Mouse (Mus musculus) midbrain, embryonic 12.5 days (tissue): ENCODE results near the gene Gzf1. TPM values are rescaled to one million over a fixed set of nuclear protein-coding genes. Genes with fewer than 3 reads are reported as not detected.

Source experiments
- ATAC-seq: fragments of 200-750 bp; cut with Nextera tagmentation; 2 replicates; pipeline ENCODE4 v1.8.0; 2017; ENCODE audit warnings: low read depth, moderate TSS enrichment, moderate library complexity; ENCODE audit not compliant: low FRiP score
- H3K27ac ChIP-seq: fragments of 300-500 bp; sonication (generic); replicated peaks from 2 replicates; pipeline ENCODE4 v1.5.1; 2016; ENCODE audit warnings: mild to moderate bottlenecking
- H3K27me3 ChIP-seq: fragments of 300-500 bp; sonication (generic); 2 replicates; pipeline ENCODE4 v1.6.1; 2016; ENCODE audit warnings: mild to moderate bottlenecking
- H3K36me3 ChIP-seq: fragments of 300-500 bp; sonication (generic); 2 replicates; pipeline ENCODE4 v1.6.1; 2016
- H3K4me1 ChIP-seq: fragments of 300-500 bp; sonication (generic); 2 replicates; pipeline ENCODE4 v1.6.1; 2016
- H3K4me2 ChIP-seq: fragments of 300-500 bp; sonication (generic); replicated peaks from 2 replicates; pipeline ENCODE4 v1.6.1; 2016; ENCODE audit warnings: mild to moderate bottlenecking, moderate library complexity
- H3K4me3 ChIP-seq: fragments of 300-500 bp; sonication (generic); 2 replicates; pipeline ENCODE4 v1.5.1; 2016; ENCODE audit warnings: mild to moderate bottlenecking
- H3K9ac ChIP-seq: fragments of 300-500 bp; sonication (generic); replicated peaks from 2 replicates; pipeline ENCODE4 v1.6.1; 2016; ENCODE audit warnings: mild to moderate bottlenecking, moderate library complexity
- H3K9me3 ChIP-seq: fragments of 300-500 bp; sonication (generic); 2 replicates; pipeline ENCODE4 v1.6.1; 2016; ENCODE audit warnings: mild to moderate bottlenecking
- WGBS: fragments of 180-500 bp; shearing (Covaris S2); methylation state at CpG from one replicate; pipeline ENCODE4 v1.1.7; 2016; 5-methylcytosine and 5-hydroxymethylcytosine counted together
- polyA plus RNA-seq: library from polyadenylated mRNA; unstranded; fragments of >200 nt; fragmentation: Nextera tagmentation; extraction: Ambion mirVana; gene quantifications from 2 replicates; pipeline ENCODE4 v1.2.1, GENCODE M21; 2016

Gene Gzf1
- polyA plus RNA-seq, 1 experiment from 2014 or later = 22.1 TPM

GRCm38 (mm10) chr2:148712326-148712725 is 31.5 kb downstream of the Gzf1 start:
- WGBS = 88% methylated on average over 3 of the region's 3 CpGs
- no peak overlapping the region for H3K4me2 ChIP-seq
- peaks cover 18% of the 10 kb centered on the region; the same call in 1 of the 2 replicates for H3K36me3 ChIP-seq
- H3K4me3 ChIP-seq = no peak overlapping the region
- no peak overlapping the region for H3K27ac ChIP-seq
- no peak for ATAC-seq
- no peak overlapping the region for H3K9ac ChIP-seq
- no peaks in the 10 kb centered on the region for H3K27me3 ChIP-seq
- no peaks in the 10 kb centered on the region for H3K9me3 ChIP-seq
- no peaks in the 10 kb centered on the region for H3K4me1 ChIP-seq

GRCm38 (mm10) chr2:148717072-148717471 is 36.2 kb downstream of the Gzf1 start:
- H3K9me3 ChIP-seq = no peaks in the 10 kb centered on the region
- no peak overlapping the region for H3K9ac ChIP-seq
- 54% methylated on average over 2 of the region's 2 CpGs for WGBS
- no peak overlapping the region for H3K27ac ChIP-seq
- no peak overlapping the region for H3K4me2 ChIP-seq
- H3K4me3 ChIP-seq = no peak overlapping the region
- no peak for ATAC-seq
- peaks cover 3% of the 10 kb centered on the region; the same call in 1 of the 2 replicates for H3K36me3 ChIP-seq
- H3K4me1 ChIP-seq = no peaks in the 10 kb centered on the region
- H3K27me3 ChIP-seq = no peaks in the 10 kb centered on the region

GRCm38 (mm10) chr2:148719271-148719995 is 38.6 kb downstream of the Gzf1 start:
- H3K4me3 ChIP-seq = no peak overlapping the region
- H3K27me3 ChIP-seq = no peaks in the 10 kb centered on the region
- H3K36me3 ChIP-seq = no peaks in the 10 kb centered on the region
- H3K9me3 ChIP-seq = no peaks in the 10 kb centered on the region
- no peak overlapping the region for H3K4me2 ChIP-seq
- WGBS = 82% methylated on average over 2 of the region's 2 CpGs
- H3K4me1 ChIP-seq = no peaks in the 10 kb centered on the region
- H3K9ac ChIP-seq = no peak overlapping the region
- H3K27ac ChIP-seq = no peak overlapping the region
- no peak for ATAC-seq

GRCm38 (mm10) chr2:148731614-148732326 is 50.9 kb downstream of the Gzf1 start:
- peak overlapping the region; percentile 89 for H3K4me2 ChIP-seq
- H3K9me3 ChIP-seq = 0 out of 2 replicates have a peak, but pooled peaks cover 7% of the 10 kb centered on the region
- peak overlapping the region; percentile 74 for H3K4me3 ChIP-seq
- 1% methylated on average over 35 of the region's 35 CpGs for WGBS
- no peaks in the 10 kb centered on the region for H3K27me3 ChIP-seq
- peaks cover 6% of the 10 kb centered on the region; the same call in 1 of the 2 replicates for H3K4me1 ChIP-seq
- no peaks in the 10 kb centered on the region for H3K36me3 ChIP-seq
- H3K9ac ChIP-seq = peak overlapping the region; percentile 83
- ATAC-seq = peak; percentile 81
- H3K27ac ChIP-seq = peak overlapping the region; percentile 32

GRCm38 (mm10) chr2:148732327-148733000 is 51.6 kb downstream of the Gzf1 start, which contains the start of gene Napb:
TSS of gene Napb (minus strand) at chr2:148732467.
- H3K27me3 ChIP-seq = no peaks in the 10 kb centered on the region
- peaks cover 6% of the 10 kb centered on the region; the same call in 1 of the 2 replicates for H3K4me1 ChIP-seq
- no peaks in the 10 kb centered on the region for H3K36me3 ChIP-seq
- peak; percentile 100 for ATAC-seq
- peak within 1 kb of the TSS; percentile 83 for H3K9ac ChIP-seq
- 4% methylated on average over 18 of the region's 18 CpGs for WGBS
- H3K27ac ChIP-seq = peak within 1 kb of the TSS; percentile 32
- peak within 1 kb of the TSS; percentile 89 for H3K4me2 ChIP-seq
- H3K9me3 ChIP-seq = 0 out of 2 replicates have a peak, but pooled peaks cover 7% of the 10 kb centered on the region
- peak within 1 kb of the TSS; percentile 74 for H3K4me3 ChIP-seq

Other genes with a start within 250 kb of the Gzf1 start
- gene Cd93, start 237.5 kb upstream of the Gzf1 start, polyA plus RNA-seq = 6.3 and 6.5 TPM in 2 replicates
- gene Nxt1, start 8.4 kb upstream of the Gzf1 start, polyA plus RNA-seq = 87.3 and 97.9 TPM in 2 replicates
- 22.9 and 26.6 TPM in 2 replicates for gene Napb, start 51.4 kb downstream of the Gzf1 start, polyA plus RNA-seq
- not detected in 2 replicates for gene Cstl1, start 69.3 kb downstream of the Gzf1 start, polyA plus RNA-seq
- gene Cst11, start 90.5 kb downstream of the Gzf1 start, polyA plus RNA-seq = not detected in 2 replicates
- not detected in 2 replicates for gene 8030411F24Rik, start 101.0 kb downstream of the Gzf1 start, polyA plus RNA-seq
- gene Cst12, start 108.3 kb downstream of the Gzf1 start, polyA plus RNA-seq = not detected in 2 replicates
- gene Cst8, start 117.8 kb downstream of the Gzf1 start, polyA plus RNA-seq = not detected in 2 replicates
- not detected in 2 replicates for gene Cst13, start 139.1 kb downstream of the Gzf1 start, polyA plus RNA-seq
- not detected in 2 replicates for gene Cst9, start 154.1 kb downstream of the Gzf1 start, polyA plus RNA-seq
- not detected in 2 replicates for gene 9230104L09Rik, start 184.0 kb downstream of the Gzf1 start, polyA plus RNA-seq
- 325 and 355 TPM in 2 replicates for gene Cst3, start 194.7 kb downstream of the Gzf1 start, polyA plus RNA-seq